Mouse (Mus musculus) kidney, embryonic 16.5 days (tissue): ENCODE results near the gene Dok5. TPM values are rescaled to one million over a fixed set of nuclear protein-coding genes. Genes with fewer than 3 reads are reported as not detected.

Experiments
- ATAC-seq: fragments of 200-750 bp; cut with Nextera tagmentation; 2 replicates; pipeline ENCODE4 v1.8.0; 2017; ENCODE audit warnings: moderate TSS enrichment; ENCODE audit not compliant: low FRiP score, low TSS enrichment
- H3K27ac ChIP-seq: fragments of 300-500 bp; sonication (generic); 2 replicates; pipeline ENCODE4 v1.5.1; 2014; ENCODE audit warnings: low read length
- H3K27me3 ChIP-seq: fragments of 300-500 bp; sonication (generic); 2 replicates; pipeline ENCODE4 v1.6.1; 2014; ENCODE audit warnings: low read length, control low read depth, mixed read lengths; ENCODE audit not compliant: insufficient read depth
- H3K36me3 ChIP-seq: fragments of 300-500 bp; sonication (generic); 2 replicates; pipeline ENCODE4 v1.6.1; 2014; ENCODE audit warnings: low read length, control low read depth, mixed read lengths; ENCODE audit not compliant: insufficient read depth
- H3K4me1 ChIP-seq: fragments of 300-500 bp; sonication (generic); 2 replicates; pipeline ENCODE4 v1.6.1; 2014; ENCODE audit warnings: low read length, control low read depth, mixed read lengths; ENCODE audit not compliant: insufficient read depth
- H3K4me2 ChIP-seq: fragments of 300-500 bp; sonication (generic); replicated peaks from 2 replicates; pipeline ENCODE4 v1.6.1; 2014; ENCODE audit warnings: low read depth, low read length
- H3K4me3 ChIP-seq: fragments of 300-500 bp; sonication (generic); 2 replicates; pipeline ENCODE4 v1.5.1; 2014; ENCODE audit warnings: mild to moderate bottlenecking, low read length
- H3K9ac ChIP-seq: fragments of 300-500 bp; sonication (generic); replicated peaks from 2 replicates; pipeline ENCODE4 v1.6.1; 2014; ENCODE audit warnings: low read length
- H3K9me3 ChIP-seq: fragments of 300-500 bp; sonication (generic); 2 replicates; pipeline ENCODE4 v1.6.1; 2016; ENCODE audit warnings: low read length, control low read depth
- WGBS: fragments of 180-500 bp; shearing (Covaris S2); extraction: QIAGEN DNeasy Blood & Tissue Kit; methylation state at CpG from one replicate; pipeline ENCODE4 v1.1.7; 2014; 5-methylcytosine and 5-hydroxymethylcytosine counted together
- polyA plus RNA-seq: library from polyadenylated mRNA; unstranded; fragments of >200 nt; fragmentation: Nextera tagmentation; extraction: Ambion mirVana; gene quantifications from 2 replicates; pipeline ENCODE4 v1.2.1, GENCODE M21; 2015

Dok5 gene
- polyA plus RNA-seq: 1.6 and 1.7 TPM in 2 replicates

DNA sequence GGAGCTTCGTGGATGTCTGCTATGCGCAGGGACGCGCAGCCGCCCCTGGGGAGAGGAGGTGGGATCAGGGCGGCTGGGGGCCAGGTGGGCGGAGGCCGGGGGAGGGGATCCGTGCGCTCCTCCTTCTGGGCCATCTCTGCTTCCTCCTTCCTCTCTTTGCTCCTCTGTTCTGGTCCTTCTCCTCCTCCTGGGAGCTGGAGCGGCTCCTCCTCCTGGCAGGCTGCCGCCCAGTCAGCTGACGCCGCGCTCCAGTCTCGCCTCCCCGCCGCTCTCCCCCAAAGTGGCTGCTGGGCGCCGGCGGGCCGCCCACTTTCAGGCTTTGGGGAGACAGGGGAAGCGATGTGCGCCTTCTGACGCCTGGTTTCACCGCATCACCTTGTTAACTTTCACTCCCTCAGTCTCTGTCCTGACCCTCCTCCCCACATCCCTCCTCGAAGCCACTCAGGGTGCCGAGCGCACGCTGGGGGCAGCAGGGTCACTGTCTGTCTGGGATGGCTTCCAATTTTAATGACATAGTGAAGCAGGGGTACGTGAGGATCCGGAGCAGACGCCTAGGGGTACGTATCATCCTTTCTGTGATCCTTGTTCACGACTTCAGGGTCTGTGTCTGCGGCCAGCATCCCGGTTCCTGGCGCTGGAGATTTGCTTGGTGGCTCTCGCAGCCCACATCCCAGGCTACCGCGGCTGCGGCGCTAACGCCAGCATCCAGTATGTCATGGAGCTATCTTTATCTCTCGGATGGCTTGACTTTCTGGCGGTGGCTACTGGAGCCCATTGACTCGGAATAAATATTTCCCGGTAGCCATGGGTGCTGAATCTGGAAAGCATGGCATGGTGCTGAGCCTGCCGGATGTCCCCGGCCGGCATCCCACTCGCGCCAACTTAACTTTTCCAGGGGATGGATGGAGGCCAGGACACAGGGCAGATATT, at the start of gene Dok5:
Gene Dok5 (plus strand): TSS at position 176 of the 930 bp plus-strand sequence.
- H3K4me3 ChIP-seq: peak within 1 kb of the TSS; percentile 61
- no peaks in the 10 kb centered on the region for H3K36me3 ChIP-seq
- H3K4me1 ChIP-seq: peaks cover 11% of the 10 kb centered on the region; the same call in 1 of the 2 replicates
- ATAC-seq: peak; percentile 83
- H3K27me3 ChIP-seq: peaks cover 21% of the 10 kb centered on the region
- 3% methylated on average over 53 of the region's 53 CpGs for WGBS
- H3K27ac ChIP-seq: no peak within 1 kb of the TSS
- no peaks in the 10 kb centered on the region for H3K9me3 ChIP-seq
- peak within 1 kb of the TSS; percentile 87 for H3K4me2 ChIP-seq
- H3K9ac ChIP-seq: peak within 1 kb of the TSS; percentile 51

DNA sequence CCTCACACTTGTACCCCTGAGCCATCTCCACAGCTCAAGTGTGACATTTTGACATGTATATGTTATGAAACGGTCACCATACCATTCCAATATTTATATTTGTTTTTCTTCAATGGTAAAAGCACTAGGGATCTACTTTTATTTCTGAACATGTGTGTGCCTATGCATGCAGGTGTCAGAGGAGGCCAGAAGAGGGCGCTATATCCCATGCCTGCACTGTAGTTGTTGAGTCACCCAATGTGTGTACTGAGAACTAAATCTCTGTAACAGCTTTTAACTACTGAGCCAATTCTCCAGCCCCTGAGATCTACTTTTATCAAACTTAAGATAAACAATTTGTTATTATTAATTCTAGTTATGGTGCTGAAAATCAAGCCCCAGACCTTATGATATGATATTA, 48.2 kb upstream of the Dok5 start:
- no peaks in the 10 kb centered on the region for H3K4me1 ChIP-seq
- H3K36me3 ChIP-seq: no peaks in the 10 kb centered on the region
- no peak overlapping the region for H3K4me2 ChIP-seq
- H3K27ac ChIP-seq: no peak overlapping the region
- no peaks in the 10 kb centered on the region for H3K9me3 ChIP-seq
- 83% methylated on average over 2 of the region's 2 CpGs for WGBS
- H3K27me3 ChIP-seq: no peaks in the 10 kb centered on the region
- H3K9ac ChIP-seq: no peak overlapping the region
- ATAC-seq: no peak
- no peak overlapping the region for H3K4me3 ChIP-seq

DNA sequence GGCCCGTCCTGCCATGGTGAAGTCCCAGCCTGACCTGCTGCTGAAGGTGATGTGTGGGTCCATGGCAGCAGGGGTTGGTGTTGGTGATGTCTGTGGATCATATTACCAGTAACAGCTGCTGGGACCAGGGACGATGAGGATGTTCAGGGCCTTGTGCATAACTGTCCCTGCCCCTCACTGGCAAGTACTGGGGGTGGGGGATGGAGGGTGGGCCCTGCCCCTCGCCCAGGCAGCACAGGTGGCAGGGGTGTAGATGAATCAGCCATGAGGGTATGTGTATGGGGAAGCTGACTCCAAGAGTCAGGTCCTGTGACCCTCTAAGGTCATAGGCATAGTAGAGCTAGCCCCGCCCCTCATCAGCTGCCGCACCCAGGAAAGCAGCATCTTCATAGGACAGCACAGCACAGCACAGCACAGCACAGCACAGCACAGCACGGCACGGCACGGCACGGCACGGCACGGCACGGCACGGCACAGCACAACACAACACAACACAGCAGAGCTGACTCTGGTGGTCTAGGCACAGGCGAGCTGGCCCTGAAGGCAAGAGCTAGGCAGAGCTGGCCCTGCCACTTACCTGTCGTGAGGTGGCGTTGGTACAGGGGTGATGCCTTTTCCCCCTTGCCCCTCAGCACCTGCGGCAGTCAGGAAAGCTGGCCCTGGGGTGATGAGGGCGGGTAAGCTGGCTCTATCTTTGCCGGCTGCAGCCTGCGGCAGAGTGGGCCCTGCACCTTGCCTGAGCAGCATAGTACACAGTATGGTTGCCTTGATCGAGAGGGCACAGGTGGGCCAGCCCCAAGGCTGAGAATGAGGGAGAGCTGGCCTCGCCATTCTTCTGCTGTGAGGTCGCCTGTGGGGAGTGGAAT, 36.3 kb upstream of the Dok5 start:
- no peak overlapping the region for H3K4me2 ChIP-seq
- H3K4me3 ChIP-seq: no peak overlapping the region
- H3K27me3 ChIP-seq: no peaks in the 10 kb centered on the region
- 0 out of 2 replicates have a peak, but pooled peaks have one; percentile 35 for ATAC-seq
- no peaks in the 10 kb centered on the region for H3K4me1 ChIP-seq
- WGBS: 81% methylated on average over 23 of the region's 23 CpGs
- no peaks in the 10 kb centered on the region for H3K36me3 ChIP-seq
- no peaks in the 10 kb centered on the region for H3K9me3 ChIP-seq
- H3K27ac ChIP-seq: no peak overlapping the region
- no peak overlapping the region for H3K9ac ChIP-seq

DNA sequence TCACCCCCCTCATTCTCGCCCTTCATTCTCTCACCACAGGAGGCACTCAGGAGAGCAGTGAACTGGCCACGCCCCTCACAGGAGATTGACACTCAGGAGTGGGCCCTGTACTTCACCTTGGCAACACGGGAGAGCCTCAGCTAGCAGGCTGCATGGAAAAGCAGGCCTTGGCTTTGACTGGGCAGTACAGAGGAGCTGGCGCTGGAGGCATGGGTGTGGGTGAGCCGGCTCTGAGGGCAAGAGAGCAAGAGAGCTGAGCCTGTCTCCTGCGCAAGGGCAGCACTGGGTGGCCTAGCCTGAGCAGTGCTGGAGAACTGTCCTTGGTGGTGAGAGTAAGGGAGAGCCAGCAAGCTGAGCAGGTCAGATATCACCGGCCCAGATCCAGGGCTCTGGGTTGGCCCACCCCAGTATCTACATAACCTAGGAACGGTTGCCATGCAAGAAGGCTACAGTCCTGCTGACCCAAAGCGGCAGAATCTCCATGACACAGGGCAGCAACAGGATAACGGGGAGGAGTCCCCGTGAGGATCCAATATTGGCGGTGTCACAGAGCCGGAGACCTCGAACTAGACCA, 35.6 kb upstream of the Dok5 start:
- WGBS: 71% methylated on average over 14 of the region's 14 CpGs
- no peaks in the 10 kb centered on the region for H3K36me3 ChIP-seq
- H3K9ac ChIP-seq: no peak overlapping the region
- no peak overlapping the region for H3K4me3 ChIP-seq
- no peak overlapping the region for H3K4me2 ChIP-seq
- no peak overlapping the region for H3K27ac ChIP-seq
- no peaks in the 10 kb centered on the region for H3K4me1 ChIP-seq
- H3K9me3 ChIP-seq: no peaks in the 10 kb centered on the region
- peak; percentile 31; the same call in 1 of the 2 replicates for ATAC-seq
- no peaks in the 10 kb centered on the region for H3K27me3 ChIP-seq

DNA sequence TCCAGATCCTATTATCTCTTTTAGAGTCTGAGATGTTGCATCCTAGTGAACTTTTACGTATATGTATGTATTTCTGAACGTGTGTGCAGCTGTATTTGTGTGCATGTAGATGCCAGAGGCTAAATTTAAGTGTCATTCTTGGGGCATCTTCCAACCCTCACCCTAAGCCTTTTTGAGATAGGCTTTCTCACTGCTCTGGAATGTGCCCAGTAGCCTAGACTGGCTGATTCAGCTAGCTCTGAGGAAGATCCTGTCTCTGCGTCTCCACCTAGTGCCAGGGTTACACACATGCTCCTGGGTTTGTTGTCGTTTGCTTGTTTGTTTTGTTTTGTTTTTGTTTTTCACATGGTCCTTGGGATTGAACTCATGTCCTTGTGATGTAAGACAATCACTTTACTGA, 31.1 kb upstream of the Dok5 start:
- no peak overlapping the region for H3K4me3 ChIP-seq
- no peak overlapping the region for H3K4me2 ChIP-seq
- ATAC-seq: no peak
- H3K27me3 ChIP-seq: no peaks in the 10 kb centered on the region
- H3K9ac ChIP-seq: no peak overlapping the region
- no peak overlapping the region for H3K27ac ChIP-seq
- no peaks in the 10 kb centered on the region for H3K36me3 ChIP-seq
- H3K4me1 ChIP-seq: no peaks in the 10 kb centered on the region
- no peaks in the 10 kb centered on the region for H3K9me3 ChIP-seq
- WGBS: 84% methylated on average over 4 of the region's 4 CpGs

DNA sequence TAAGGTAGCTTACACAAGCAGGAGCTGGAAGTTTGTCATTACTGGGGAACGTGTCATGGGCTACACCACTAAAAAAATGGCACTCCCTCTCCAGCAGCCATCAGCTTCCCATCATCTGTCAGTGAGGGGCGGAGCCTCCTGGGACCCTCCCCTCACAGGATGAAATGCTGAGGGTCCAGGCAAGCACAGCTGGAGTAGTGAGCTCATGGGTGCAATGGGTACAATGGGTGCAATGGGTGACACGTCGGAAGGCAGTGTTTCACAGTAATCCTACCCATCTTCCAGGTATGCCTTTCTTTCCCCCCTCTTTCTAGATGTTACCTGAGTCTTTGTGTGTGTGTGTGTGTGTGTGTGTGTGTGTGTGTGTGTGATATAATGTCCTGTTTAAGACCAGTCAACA, 25.1 kb upstream of the Dok5 start:
- no peaks in the 10 kb centered on the region; the same call in 1 of the 2 replicates for H3K9me3 ChIP-seq
- no peak for ATAC-seq
- H3K4me3 ChIP-seq: no peak overlapping the region
- 84% methylated on average over 4 of the region's 4 CpGs for WGBS
- H3K4me2 ChIP-seq: no peak overlapping the region
- H3K9ac ChIP-seq: no peak overlapping the region
- no peaks in the 10 kb centered on the region for H3K36me3 ChIP-seq
- H3K27me3 ChIP-seq: no peaks in the 10 kb centered on the region
- H3K27ac ChIP-seq: no peak overlapping the region
- H3K4me1 ChIP-seq: no peaks in the 10 kb centered on the region

DNA sequence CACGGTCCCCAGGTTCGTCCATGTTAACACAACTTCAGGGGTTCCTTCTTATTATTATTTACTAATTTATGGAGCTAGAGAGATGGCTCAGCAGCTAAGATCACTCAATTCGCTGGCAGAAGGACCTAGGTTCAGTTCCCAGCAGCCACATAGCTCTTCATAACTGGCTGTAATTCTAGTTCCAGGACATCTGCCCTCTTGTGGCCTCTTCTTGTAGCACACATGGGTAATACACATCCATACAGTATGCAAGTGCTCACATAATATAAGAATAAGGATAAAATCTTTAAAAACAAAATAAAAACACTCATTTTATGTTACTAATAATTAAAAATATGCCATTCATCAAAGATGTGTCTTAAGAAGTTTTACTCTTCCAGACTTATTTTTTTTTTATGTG, 23.9 kb upstream of the Dok5 start:
- no peak overlapping the region for H3K4me3 ChIP-seq
- ATAC-seq: no peak
- no peaks in the 10 kb centered on the region for H3K36me3 ChIP-seq
- no peaks in the 10 kb centered on the region for H3K4me1 ChIP-seq
- no peaks in the 10 kb centered on the region for H3K27me3 ChIP-seq
- no peaks in the 10 kb centered on the region; the same call in 1 of the 2 replicates for H3K9me3 ChIP-seq
- 88% methylated on average over 3 of the region's 3 CpGs for WGBS
- no peak overlapping the region for H3K27ac ChIP-seq
- no peak overlapping the region for H3K9ac ChIP-seq
- no peak overlapping the region for H3K4me2 ChIP-seq

DNA sequence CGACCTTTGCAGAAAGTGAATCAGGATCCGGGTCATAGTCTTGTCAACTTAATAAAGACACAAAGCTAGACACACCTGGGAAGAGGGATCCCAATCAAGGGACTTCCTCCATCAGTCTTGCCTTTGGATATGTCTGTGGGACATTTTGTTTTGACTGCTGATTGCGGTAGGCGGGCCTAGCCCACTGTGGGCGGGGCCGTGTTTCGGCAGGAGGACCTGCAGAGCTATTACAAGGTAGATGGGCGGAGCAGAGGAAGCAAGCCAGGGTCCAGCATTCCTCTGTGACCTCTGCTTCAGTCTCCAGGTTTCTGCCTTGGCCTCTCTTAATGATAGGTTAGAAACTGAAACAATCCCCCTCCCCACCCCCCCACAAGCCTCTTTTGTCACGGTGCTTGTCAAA, 22.7 kb upstream of the Dok5 start:
- Histone ChIP-seq H3K9ac (no peak overlapping the region), H3K4me3 (no peak overlapping the region), H3K9me3 (no peaks in the 10 kb centered on the region; the same call in 1 of the 2 replicates), H3K36me3 (no peaks in the 10 kb centered on the region), H3K27me3 (no peaks in the 10 kb centered on the region), H3K27ac (no peak overlapping the region), H3K4me1 (no peaks in the 10 kb centered on the region), H3K4me2 (no peak overlapping the region)
- 79% methylated on average over 9 of the region's 9 CpGs for WGBS
- ATAC-seq: no peak

DNA sequence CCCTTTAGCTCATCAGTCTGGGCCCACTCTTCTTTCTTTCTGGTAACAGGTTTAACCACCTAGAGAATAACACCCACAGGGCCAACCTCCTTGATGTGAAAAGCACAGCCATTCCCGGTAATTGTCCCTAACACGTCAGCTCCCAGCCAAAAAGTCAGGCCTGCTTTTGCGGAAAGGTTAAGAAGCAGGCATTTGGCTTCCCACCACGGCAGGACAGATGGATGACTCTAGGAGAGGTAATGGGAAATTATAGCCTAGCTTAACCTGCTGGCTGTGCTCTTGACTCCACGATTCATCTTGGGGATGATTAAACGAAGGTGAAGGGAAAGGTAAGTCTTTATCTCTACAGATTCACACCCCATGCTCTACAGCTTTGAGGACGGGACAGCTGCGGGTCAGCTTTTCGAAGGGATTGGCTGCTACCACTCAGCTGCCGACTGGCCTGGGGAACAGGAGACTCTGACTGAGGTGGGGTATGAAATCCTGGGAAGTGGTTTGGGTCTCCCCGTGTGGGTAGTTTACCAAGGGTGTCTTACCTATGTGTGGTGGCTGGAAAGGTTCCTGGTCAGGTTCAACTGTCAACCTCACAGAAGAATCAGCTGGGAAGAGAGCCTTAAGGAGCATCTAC, 18.8 kb upstream of the Dok5 start:
- no peaks in the 10 kb centered on the region for H3K36me3 ChIP-seq
- H3K27me3 ChIP-seq: no peaks in the 10 kb centered on the region
- ATAC-seq: no peak
- no peak overlapping the region for H3K27ac ChIP-seq
- H3K9me3 ChIP-seq: no peaks in the 10 kb centered on the region
- WGBS: 72% methylated on average over 11 of the region's 11 CpGs
- no peak overlapping the region for H3K4me2 ChIP-seq
- H3K4me1 ChIP-seq: no peaks in the 10 kb centered on the region
- no peak overlapping the region for H3K9ac ChIP-seq
- no peak overlapping the region for H3K4me3 ChIP-seq
